Mouse (Mus musculus) 3T3-L1 (cell line): ENCODE data around the gene Uhrf2.

Experiments used
- DNase-seq: peaks from one replicate; pipeline ENCODE4 v3.0.0-alpha.2; 2015; ENCODE audit warnings: low read depth, low spot score

Uhrf2 gene

DNA sequence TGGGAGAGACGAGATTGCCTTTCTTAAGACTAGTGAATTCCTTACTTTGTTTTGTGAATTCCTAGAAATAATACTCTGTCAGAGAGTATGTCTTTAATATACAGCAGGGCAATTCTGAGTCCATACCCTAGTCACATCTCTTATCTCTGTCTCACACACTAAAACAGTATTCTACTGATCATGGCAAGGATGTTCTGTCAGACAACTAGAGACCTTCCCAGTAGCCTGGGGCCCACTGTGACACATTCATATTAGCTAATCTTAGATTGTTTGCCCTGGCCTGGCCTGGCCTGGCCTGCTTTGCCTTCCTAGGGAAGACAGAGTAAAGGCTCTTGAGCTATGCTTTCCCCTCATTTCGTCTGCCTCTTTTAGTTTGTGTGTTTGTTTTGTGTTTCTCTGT lies 20.3 kb downstream of the Uhrf2 start:
- no peak for DNase-seq

DNA sequence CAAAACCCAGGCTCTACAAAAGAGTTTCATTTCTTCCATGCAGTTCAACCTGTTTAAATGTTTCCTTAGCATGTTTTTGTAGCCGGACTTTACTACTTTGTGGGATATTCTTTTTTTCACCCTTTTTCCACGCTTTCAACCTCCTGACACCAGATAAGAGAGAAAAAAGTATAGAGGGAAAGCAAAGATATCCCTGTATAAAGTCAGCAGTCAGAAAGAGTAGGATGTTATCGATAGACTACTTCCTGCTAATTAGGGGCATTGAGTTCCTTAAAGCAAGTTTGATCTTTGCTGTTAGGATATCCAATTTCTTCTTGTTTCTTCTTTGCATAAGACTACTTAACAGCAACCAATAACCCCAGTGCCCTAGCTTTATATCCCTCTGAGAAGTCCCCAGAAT lies 21.2 kb downstream of the Uhrf2 start:
- no peak for DNase-seq

DNA sequence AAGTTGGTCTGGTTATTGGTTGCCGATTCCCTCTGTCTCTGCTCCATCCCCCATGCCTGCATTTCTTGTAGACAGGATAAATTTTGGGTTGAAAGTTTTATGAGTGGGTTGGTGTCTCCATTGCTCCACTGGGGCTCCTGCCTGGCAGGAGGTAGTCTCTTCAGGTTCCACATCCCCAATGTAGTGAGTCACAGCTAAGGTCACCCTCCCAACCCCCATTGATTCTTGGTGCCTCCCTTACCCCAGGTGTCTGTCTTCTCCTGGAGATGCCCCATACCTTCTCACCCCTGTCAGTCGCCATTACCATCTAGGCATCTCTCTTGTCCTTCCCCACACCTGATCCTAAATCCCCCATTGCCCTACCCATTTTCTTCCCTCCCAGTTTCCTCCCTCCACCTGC lies 23.9 kb downstream of the Uhrf2 start:
- DNase-seq, result no peak

DNA sequence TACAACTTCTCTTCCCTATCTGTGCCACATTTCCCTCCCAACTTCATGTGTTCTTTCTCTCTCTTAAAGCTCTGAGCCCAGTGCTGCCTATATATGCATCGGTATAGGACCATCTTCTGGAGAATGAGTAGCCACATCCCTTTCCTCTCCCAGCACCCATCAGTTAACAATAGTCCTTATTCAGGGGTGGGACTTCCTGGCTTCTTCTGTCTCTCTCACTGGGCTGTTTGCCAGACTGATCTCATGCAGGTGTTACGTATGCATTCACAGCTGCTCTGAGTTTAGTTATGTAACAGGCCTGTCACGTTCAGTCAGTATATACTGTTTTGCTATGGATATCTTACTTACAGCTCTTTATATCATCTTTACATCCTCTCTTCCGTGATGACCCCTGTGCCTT lies 35.5 kb downstream of the Uhrf2 start:
- peak; percentile 18 for DNase-seq

DNA sequence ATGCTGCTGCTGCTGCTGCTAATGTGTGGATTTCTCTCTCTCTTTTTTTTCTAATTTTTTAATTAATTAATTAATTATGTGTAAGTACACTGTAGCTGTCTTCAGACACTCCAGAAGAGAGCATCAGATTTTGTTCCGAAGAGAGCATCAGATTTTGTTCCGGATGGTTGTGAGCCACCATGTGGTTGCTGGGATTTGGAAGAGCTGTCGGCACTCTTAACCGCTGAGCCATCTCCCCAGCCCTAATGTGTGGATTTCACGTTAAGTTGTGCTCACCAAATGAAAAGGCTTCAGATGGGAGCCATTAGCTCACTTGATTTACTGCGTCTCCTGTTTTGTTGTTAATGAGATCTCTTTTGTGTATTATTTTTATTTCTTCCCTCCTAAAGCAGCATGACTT lies 59.9 kb downstream of the Uhrf2 start:
- no peak for DNase-seq

DNA sequence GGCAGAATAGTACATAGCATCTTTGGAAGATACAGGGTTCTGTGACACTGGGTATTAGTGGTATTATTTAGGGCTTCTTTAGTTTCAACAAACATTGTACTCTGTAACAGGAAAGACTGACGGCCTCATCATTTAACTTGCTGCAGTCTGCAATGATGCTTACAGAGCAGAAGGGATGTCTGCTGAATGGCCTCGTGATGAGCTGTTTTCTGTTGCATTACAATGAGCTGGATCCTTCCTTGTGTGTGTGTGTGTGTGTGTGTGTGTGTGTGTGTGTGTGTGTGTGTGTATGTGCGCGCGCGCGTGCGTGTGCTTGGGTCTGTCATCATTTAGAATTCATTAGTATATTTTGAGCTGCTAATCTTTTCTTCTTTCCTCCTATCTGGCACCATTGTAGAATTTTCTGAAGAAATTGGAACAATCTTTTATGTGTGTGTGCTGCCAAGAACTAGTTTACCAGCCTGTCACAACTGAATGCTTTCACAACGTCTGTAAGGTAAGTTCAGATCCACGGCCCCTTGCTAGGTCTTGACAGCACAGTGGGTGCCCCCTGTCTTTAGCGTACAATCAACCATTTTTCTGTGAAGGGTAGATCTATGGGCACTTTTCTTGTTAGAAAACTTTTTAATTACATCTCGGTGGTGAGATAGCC lies 61.5 kb downstream of the Uhrf2 start:
- DNase-seq, result no peak

DNA sequence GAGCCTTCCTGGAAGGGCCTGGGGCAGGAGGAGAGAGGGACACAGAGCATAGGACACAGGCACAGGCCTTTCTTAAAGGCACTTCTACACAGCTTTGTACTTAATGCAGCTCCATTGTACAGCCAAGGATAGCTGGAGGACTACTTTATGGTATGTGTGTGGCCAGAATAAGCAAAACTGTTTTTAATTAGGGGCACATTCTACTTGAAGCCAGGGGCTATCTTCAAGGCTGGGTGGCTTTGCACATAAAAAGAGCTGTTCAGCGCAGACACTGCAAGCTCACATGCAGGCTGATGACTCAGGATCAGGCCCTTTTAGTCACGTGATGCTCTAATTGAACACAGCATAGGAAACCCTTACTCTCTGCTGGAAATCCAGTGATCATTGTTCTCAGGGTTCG lies 65.9 kb downstream of the Uhrf2 start:
- peak; percentile 85 for DNase-seq

DNA sequence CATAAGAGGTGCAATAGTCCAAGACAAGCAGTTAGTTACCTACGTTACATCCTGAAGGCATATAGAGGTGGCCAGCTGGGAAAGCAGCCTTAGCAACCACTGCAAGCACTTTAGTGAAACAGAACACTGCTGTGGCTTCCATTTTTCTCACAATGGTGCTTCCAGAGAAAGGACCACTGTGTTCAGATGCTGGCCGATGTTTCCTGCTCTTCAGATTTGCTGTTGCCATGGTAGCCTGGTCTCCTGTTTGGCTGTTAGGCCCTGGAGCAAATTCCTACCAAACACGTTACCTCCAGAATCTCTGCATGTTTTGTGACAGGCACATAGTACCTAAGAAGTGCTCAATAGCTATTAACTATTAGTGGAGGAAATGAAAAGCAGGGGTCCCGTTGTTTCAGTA lies 66.7 kb downstream of the Uhrf2 start:
- DNase-seq, result no peak

DNA sequence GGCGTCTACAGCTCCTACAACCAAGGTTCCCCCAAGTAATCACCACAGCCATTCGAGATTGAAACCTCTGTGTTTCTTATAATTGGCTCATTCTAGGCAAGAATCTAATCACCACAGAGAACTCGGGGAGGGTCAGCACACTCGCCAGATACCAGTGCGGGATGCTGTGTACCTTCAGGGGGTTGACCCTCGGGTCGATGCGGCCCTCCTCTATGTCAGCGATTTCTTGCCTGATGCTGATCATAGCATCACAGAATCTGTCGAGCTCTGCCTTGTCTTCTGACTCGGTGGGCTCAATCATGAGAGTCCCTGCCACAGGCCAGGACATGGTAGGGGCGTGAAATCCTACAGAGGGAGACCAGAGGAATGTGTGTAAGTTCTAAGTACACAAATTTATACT lies 70.3 kb downstream of the Uhrf2 start:
- DNase-seq, result no peak

DNA sequence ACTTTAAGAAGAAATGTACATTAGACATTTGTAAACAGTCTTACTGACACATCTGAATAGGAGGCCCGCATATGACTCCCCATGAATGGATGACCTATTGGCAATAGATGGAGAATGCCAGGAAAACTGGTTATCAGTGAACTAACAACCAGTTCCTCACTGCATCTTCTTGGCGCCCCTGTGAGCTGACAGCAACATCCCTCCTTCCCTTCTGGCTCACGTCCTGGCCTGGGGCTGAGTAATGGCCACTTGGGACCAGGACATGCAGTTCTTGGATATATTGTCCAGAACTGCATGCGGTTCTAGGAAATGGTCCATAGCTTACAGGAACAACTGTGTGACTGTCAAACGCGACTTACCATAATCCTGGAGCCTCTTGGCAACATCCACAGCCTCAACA lies 72.3 kb downstream of the Uhrf2 start:
- peak; percentile 58 for DNase-seq

DNA sequence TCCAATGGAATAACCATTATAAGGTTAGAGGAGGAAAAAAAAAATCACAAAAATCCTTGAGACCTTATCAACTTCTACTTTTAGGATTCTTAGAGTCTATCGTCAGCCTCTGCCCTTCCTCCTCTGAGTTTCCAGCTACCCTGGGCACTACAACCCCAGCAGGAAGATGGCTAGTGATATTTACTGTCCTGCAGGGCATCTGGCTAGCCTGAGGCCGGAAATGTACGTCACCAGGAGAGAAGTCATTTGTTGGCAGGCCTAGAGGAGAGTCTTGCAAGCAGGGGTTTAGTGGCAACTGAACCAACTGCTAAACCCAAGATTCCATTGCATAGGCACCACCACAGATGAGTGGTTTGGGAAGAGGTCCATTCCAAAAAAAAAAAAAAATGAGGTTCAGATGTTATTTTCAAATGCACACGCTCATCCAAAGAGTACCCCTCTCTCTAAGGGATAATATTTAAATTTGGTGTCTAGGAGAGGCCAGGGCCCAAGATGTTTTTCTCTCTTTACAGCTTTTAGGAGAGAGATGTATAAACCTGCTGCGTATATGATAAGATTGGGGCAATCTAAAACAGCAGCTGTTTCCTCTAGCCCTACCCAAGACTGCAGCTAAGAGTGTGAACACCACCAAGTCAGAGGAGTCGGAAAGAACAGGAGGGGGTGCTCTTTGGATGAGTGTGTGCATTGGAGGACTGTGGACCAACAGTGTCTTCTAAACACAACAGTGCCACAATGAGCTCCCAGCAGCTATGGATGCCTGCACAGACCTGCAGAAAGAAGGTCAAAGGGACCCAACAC lies 74.9 kb downstream of the Uhrf2 start:
- no peak for DNase-seq

DNA sequence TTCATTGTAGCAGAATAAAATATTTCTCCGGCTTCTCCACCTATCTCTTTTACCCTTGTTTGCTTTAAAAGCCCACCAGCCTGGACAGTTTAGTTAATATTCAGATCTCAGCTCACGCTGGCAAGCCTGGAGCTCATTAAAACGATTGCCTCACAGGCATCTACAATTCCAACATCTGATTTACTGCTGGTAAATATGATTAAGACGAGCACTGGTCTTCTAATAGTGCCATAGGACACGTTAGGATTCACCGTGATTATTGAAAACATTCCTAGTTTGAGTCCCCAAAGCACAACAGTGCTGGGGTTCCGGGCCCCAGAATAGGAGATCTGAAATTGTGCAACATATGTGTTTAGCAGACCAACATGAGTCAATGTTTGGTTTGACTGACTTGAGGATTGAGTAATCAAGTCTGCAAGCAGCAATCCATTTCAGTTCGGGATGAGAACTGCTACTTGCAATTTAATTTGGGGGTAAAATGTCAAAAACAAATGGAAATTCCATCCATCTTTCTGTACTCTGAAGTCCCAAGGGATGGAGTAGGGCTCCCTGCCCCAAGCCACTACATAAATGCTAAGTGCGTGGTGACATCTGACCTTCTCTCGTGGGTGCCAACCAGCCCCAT lies 77.0 kb downstream of the Uhrf2 start:
- peak; percentile 87 for DNase-seq

DNA sequence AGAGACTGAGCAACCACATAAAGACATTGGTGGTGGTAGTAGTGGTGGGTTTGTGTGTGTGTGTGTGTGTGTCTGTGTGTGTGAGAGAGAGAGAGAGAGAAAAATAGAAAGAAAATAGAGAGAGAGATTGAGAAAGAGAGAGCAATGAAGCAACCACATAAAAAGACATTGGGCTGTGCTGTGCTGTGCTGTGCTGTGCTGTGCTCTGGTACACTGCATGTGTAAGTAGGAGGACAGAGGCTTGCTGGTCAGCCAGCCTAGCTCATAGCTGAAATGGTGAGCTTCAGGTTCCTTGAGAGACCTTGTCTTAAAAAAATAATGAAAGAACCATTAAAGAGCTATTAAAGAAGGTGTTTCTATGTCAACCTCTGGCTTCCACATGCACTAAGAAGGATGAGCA lies 78.3 kb downstream of the Uhrf2 start:
- DNase-seq, result no peak

DNA sequence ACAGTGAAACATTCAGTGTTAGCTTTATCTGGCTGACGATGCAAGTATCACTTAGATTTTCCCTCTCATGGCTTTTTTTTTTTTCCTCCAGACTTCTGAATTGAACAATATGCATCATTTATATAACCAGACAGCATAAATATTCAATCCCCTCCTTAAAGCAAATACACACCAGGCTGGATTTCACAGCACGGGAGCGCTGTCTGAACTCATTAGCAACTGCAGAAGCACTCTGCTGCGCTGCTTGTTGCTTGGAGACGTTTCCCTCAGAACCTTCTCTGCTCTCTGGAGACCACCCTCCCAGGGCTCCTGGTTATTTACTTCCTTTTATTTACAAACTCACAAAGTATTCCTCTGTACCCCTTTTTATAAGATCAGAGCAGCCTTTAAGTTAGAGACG lies 78.8 kb downstream of the Uhrf2 start:
- no peak for DNase-seq

DNA sequence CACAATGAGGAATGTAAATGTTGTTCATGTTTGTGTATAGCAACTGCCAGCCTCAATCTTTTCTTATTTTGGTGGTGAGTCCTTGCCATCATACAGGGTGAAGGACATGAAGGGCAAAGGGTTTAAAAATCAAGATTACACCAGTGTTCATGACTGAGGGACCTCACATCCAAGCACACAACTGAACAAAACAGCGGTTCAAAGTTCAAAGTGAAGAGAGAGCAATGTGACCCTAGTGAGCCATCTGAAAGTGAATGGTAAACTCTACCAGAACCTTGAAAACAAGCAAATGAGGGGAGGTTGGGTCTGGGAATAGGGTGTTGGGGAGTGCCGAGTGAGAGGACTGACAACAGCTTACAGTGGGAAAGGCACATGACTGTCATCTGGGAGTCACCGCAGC lies 81.1 kb downstream of the Uhrf2 start:
- DNase-seq, result no peak

DNA sequence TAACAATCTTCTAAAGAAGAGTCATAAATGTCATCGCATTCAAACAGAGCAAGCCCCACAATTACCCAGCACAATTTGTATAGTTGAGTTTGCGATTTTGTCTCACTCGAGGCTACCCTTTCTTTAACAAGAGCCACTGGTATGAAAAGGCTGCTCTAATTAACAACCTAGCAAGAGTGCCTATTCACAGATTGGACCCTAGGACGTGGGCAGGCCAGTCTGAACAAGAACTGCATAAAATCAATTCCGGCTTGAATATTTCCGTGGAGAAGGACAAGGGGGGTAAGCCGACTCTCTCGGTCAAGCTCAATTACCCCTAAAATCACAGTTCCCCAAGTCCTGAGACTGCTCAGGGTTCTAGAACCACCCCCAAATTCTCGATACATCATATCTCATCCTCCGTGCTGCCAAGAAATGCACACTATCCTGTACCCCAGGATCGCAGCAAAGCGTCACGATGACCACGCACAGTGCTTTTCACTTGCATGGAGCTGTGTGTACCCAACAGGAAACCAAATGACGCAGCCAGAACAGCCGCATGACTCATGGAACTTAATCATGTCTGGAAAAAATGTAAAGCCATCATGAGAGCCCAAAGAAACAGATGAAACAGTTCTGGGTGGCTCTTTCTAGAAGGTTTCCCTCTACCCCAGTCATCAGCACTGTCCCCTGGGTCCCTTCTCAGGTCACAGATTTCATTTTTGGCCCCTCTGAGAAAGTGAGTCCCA lies 82.8 kb downstream of the Uhrf2 start:
- peak; percentile 42 for DNase-seq

DNA sequence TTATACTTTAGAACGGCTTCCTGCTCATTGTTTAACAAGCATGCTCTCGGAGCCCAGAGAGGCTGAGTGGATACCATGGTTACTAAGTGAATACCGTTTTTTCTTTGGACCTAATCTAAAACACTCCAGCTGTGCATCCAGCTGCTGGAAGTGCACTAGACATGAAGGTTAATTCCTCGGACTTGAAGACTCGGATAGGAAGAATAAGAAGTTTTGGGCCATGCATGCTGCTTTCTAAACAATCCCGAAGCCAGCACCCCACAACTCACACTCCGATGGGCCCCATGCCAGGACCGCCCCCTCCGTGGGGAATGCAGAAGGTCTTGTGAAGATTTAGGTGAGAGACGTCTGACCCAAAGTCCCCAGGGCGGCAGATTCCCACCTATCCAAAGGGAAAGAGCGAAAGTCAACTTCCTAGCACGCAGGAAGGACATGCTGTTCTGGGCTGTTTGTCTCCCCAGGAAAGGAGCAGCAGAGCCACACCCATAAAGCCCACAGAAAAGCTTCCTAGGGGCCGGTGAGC lies 84.7 kb downstream of the Uhrf2 start:
- no peak for DNase-seq

DNA sequence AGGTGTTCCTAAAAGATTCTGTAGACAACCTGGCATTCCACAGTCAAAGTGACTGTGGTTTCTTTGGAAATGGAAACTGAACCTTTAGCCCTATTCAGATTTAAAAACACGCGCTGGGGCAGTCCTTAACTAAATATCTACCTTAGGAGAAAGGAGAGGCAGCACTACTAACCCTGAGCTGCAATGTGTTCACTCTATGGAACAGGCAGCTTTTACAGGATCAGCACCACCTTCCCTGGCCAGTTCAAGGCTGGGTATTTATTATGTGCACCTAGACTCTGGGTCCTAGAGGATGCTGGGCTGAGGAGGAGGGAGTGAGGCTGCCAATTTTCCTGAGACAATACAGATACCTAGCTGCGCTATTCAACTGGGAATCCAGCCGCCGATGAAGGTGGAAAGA lies 85.3 kb downstream of the Uhrf2 start:
- DNase-seq, result no peak

DNA sequence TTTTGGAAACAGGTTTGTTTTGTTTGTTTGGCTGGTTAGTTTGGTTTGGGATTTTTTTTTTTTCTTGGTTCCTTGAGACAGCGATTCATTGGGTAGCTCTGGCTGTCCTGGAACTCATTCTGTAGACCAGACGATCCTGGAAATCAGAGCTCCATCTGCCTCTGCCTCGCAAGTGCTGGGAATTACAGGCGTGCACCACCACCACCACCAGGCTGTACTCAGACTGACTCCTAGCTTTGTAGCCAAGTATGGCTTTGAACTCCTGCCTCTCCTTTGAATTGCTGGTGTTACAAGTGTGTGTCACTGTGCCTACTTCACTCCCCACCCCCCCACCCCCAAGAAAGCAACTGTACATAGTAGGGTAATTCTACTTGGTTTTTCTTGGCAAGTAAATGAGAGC lies 86.9 kb downstream of the Uhrf2 start:
- DNase-seq, result no peak

DNA sequence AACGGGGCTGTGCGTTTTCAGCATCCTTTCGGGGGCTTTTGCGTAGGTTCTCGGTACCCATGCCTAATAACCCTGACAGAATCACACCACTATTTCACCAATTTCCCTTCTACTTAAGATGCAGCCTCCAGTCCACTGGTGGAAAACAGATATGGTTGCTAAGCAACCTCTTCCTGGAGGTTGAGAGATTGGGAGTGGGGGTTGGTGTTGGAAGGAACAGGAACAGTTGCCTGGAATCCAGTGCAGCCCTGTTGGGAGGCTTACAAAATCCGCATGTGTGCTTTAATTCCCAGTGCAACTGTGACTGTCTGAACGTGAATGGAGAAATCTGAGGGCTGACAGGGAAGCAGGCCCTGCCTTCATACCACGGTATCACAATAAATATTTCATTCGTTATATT lies 87.5 kb downstream of the Uhrf2 start:
- DNase-seq, result no peak

DNA sequence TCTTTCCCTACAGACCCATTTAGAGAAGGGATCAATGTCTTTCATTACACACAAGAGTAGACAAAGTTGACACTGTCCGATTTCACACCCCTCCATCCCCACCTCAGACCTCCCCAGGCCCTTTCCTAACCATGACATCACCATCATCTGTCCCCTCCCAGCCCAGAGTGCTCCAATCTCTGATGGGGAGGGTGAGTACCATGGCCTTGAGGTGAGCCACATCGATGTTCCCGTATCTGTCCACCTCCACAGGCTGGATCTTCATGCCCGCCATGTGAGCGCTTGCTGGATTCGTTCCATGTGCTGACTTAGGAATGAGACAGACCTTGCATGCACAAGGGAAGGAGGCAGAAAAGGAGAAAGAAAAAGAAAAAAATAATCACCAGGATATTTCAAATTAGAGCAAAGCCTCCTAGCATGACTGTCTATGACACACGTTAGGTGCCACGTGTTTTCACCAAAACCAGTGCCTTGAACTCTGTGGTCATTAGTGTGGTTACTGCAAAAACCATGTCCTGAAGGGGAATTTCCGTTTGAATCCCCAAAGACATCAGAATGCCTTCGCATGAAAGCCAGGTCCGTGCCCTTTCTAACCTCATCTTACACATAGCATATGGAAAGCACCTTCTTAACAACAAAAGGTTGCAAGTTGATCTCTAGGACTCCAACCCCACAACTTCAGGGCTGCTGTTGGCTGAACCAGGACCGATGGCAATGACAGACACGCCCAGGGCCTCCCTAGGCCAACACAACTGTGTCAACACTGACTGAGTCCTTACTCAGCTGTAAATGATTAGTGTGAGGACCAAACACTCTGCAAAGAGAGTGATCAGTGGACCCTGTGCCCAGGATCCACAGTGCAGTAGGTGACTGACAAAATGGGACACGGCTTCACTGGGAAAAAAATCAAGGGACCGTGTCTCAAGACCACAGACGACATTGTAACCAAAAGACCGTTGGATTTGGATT lies 88.3 kb downstream of the Uhrf2 start:
- peak; percentile 38 for DNase-seq
